Mouse (Mus musculus) thymus, adult 2 months (tissue): ENCODE results near the gene Nelfa. TPM values are rescaled to one million over a fixed set of nuclear protein-coding genes. Genes with fewer than 3 reads are reported as not detected.

Source experiments
- DNase-seq: peaks from one replicate; pipeline ENCODE4 v3.0.0; 2021
- H3K27ac ChIP-seq: fragments of 200-500 bp; 2 replicates; pipeline ENCODE4 v1.5.1; 2012; ENCODE audit warnings: low read length, control low read depth; ENCODE audit not compliant: control insufficient read depth, insufficient read depth
- H3K27me3 ChIP-seq: fragments of 200-500 bp; 2 replicates; pipeline ENCODE4 v1.6.1; 2012; ENCODE audit warnings: mild to moderate bottlenecking, low read length, moderate library complexity, mixed read lengths; ENCODE audit not compliant: control insufficient read depth, insufficient read depth
- H3K36me3 ChIP-seq: fragments of 200-500 bp; 2 replicates; pipeline ENCODE4 v1.6.1; 2012; ENCODE audit warnings: mild to moderate bottlenecking, low read length, moderate library complexity; ENCODE audit not compliant: control insufficient read depth, insufficient read depth
- H3K4me1 ChIP-seq: fragments of 200-500 bp; replicated peaks from 2 replicates; pipeline ENCODE4 v1.6.1; 2012; ENCODE audit warnings: low read length; ENCODE audit not compliant: control insufficient read depth, insufficient read depth
- H3K4me3 ChIP-seq: fragments of 200-500 bp; 2 replicates; pipeline ENCODE4 v1.5.1; 2012; ENCODE audit warnings: mild to moderate bottlenecking, low read length, control low read depth, moderate library complexity; ENCODE audit not compliant: control insufficient read depth, insufficient read depth
- CTCF ChIP-seq: fragments of 200-500 bp; IDR thresholded peaks from 2 replicates; pipeline ENCODE4 v1.5.1; 2012; ENCODE audit warnings: mild to moderate bottlenecking, control low read depth, low read length, moderate library complexity, borderline replicate concordance; ENCODE audit not compliant: control insufficient read depth, poor library complexity, insufficient read depth; ENCODE audit errors: extremely low read depth
- POLR2A ChIP-seq: fragments of 200-500 bp; IDR thresholded peaks from 2 replicates; pipeline ENCODE4 v1.6.1; 2012; ENCODE audit warnings: mild to moderate bottlenecking, low read length, control low read depth, moderate library complexity; ENCODE audit not compliant: control insufficient read depth, poor library complexity, insufficient read depth; ENCODE audit errors: extremely low read depth
- WGBS: fragments of 180-500 bp; shearing (Covaris S2); methylation state at CpG from one replicate; pipeline ENCODE4 v1.1.7; 2018; 5-methylcytosine and 5-hydroxymethylcytosine counted together
- polyA plus RNA-seq: library from polyadenylated mRNA; depleted of rRNA; stranded (reverse); fragments of >200 nt; gene quantifications from 2 replicates; pipeline ENCODE4 v1.2.3, GENCODE M21; 2012; rRNA removed

Nelfa gene
- polyA plus RNA-seq, 1 experiment, result 85.1 TPM

DNA sequence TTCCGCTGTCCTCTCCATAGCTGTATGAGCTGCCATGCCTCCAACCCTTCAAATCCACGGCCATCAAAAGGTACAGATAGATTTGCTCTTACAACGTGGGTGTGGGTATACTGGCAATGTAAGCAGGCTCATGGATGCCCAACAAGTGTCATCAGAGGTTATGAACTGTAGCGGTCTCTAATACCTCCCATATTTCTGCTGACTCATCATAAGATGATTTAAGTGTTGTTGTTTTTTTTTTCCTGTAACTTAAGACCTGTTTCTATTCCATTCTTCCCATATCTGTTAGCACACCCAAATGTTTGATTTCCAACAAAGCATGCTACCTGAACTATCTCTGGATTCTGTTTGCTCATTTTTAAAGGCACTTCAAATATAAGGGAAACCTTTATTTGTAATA is 55.1 kb downstream of the Nelfa start:
- Histone ChIP-seq H3K4me1 (no peaks in the 10 kb centered on the region), H3K27me3 (no peaks in the 10 kb centered on the region), H3K4me3 (no peak overlapping the region), H3K27ac (no peak overlapping the region), H3K36me3 (peaks cover 81% of the 10 kb centered on the region)
- no peak for DNase-seq
- no peak for TF ChIP-seq CTCF
- WGBS, result 95% methylated on average over 4 of the region's 4 CpGs

DNA sequence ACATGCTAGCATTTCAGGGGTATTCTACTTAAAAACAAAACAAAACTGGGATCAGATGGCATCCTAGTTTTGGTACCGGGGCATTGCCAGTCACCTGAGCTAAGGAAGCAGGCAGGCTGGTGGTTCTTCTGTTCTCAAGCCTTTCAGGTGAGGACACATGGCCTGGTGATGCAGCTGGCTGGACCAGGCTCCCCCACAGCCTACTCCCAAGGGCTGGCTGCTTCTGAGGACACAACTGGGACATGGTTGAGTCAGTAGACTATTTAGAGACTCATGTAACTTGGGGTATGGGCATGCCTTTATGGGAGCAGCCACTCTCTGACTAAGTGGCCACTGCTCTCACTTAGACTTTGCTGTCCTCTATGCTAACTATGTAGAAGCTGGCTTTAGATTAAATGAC is 60.7 kb downstream of the Nelfa start:
- Histone ChIP-seq H3K36me3 (peaks cover 88% of the 10 kb centered on the region), H3K27ac (no peak overlapping the region), H3K4me1 (no peaks in the 10 kb centered on the region), H3K4me3 (no peak overlapping the region), H3K27me3 (no peaks in the 10 kb centered on the region)
- 100% methylated on average over 1 of the region's 1 CpGs for WGBS
- DNase-seq, result no peak
- TF ChIP-seq CTCF (no peak), POLR2A (no peak)

DNA sequence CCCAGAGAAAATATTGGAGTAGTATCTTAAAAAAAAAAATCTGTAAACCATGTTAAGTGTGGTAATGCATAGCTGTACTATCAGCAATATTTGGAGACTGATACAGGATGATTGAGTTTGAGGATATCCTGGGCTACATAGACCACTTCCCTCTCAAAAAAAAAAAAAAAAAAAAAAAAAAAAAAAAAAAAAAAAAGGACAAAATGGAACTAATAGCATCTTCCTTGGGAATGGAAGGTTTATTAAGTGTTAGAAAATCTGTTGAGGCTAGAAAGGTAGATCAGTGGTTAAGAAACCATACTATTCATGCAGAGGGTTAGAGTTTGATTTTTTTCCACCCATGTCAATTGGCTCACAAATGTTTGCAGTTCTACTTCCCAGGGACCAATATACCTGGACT is 78.5 kb downstream of the Nelfa start:
- TF ChIP-seq POLR2A, result no peak
- no peak for TF ChIP-seq CTCF
- Histone ChIP-seq H3K4me3 (no peak overlapping the region), H3K4me1 (peaks cover 2% of the 10 kb centered on the region; the same call in 1 of the 2 replicates), H3K27me3 (no peaks in the 10 kb centered on the region), H3K27ac (no peak overlapping the region), H3K36me3 (peaks cover 67% of the 10 kb centered on the region)
- no peak for DNase-seq

DNA sequence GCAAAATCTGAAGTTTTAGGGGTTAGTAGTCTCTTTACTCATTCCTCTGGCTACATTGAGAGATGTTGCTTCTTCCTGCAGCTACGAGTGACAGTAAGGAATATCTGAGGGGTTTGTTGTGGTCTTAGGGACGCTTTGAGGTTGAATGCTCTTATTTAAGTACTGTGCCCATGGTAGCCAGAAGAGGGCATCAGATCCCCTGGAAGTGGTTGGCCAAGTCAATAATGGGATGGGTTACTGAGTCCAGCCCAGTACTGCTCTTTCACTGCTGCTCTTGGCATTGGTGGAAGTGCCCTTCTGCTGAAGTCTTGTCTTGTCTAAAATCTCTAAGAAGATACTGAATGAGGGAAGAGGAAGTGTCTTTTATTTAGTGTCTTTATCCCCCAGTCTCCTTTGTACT is 82.2 kb downstream of the Nelfa start:
- Histone ChIP-seq H3K36me3 (peaks cover 34% of the 10 kb centered on the region), H3K27me3 (no peaks in the 10 kb centered on the region), H3K4me3 (no peak overlapping the region), H3K27ac (no peak overlapping the region), H3K4me1 (peaks cover 5% of the 10 kb centered on the region)
- TF ChIP-seq CTCF, result no peak
- TF ChIP-seq POLR2A, result no peak
- 16% methylated on average over 2 of the region's 2 CpGs for WGBS
- peak; percentile 16 for DNase-seq

DNA sequence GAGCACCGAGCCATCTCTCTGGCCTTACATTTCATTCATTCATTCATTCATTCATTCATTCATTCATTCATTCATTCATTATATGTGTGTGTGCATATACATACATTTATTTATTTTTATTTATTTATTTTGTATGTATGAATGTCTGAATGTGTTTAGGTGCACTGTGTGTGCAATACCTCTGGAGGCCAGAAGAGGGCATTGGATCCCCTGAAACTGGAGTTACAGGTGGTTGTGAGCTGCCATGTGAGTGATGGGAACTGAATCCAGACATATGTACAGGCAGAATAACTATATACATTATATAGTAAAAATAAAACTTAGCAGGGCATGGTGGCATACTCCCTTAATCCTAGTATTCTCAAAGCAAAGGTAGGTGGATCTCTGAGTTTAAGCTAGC is 83.1 kb downstream of the Nelfa start:
- Histone ChIP-seq H3K27me3 (no peaks in the 10 kb centered on the region), H3K36me3 (peaks cover 31% of the 10 kb centered on the region), H3K27ac (no peak overlapping the region), H3K4me1 (peaks cover 5% of the 10 kb centered on the region), H3K4me3 (no peak overlapping the region)
- 100% methylated on average over 1 of the region's 1 CpGs for WGBS
- peak; percentile 20 for DNase-seq
- TF ChIP-seq POLR2A (no peak), CTCF (no peak)

DNA sequence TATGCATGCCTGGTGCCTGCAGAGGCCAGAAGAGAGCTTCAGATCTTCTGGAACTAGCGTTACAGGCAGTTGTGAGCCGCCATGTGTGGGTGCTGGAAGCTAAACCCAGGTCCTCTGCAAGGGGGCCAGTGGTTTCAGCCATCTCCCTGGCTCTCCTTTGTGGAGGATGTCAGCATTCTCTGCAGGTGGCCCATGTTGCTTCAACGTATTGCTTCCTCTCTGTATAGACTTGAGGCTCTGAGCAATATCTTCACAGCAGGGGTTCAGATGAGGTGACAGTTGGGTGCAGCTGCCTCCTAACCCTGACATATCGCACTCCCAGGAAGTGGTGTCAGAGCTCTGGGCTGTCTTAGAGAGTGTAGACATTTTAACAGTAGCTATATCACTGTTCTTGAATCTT is 84.7 kb downstream of the Nelfa start:
- DNase-seq, result peak; percentile 57
- Histone ChIP-seq H3K27me3 (no peaks in the 10 kb centered on the region), H3K4me1 (peaks cover 5% of the 10 kb centered on the region), H3K4me3 (no peak overlapping the region; the same call in 1 of the 2 replicates), H3K36me3 (peaks cover 21% of the 10 kb centered on the region), H3K27ac (peak overlapping the region; percentile 98)
- TF ChIP-seq CTCF, result no peak
- 0 out of 2 replicates have a peak, but pooled peaks have one; percentile 31 for TF ChIP-seq POLR2A
- 9% methylated on average over 4 of the region's 4 CpGs for WGBS

Other genes starting within 250 kb of the Nelfa start
- gene Fgfr3, start 214.7 kb downstream of the Nelfa start, polyA plus RNA-seq, result 4.8 and 6.3 TPM in 2 replicates
- 69.5 and 82.9 TPM in 2 replicates for gene Letm1, start 153.6 kb downstream of the Nelfa start, polyA plus RNA-seq
- gene Nsd2, start 115.7 kb downstream of the Nelfa start, polyA plus RNA-seq, result 53.3 and 64.8 TPM in 2 replicates
- 38.3 and 41.9 TPM in 2 replicates for gene Gm1673, start 47.0 kb upstream of the Nelfa start, polyA plus RNA-seq
- 8.3 and 12.1 TPM in 2 replicates for gene Nat8l, start 59.6 kb upstream of the Nelfa start, polyA plus RNA-seq
- gene Poln, start 233.0 kb upstream of the Nelfa start, polyA plus RNA-seq, result 2.3 and 2.4 TPM in 2 replicates
- gene Haus3, start 233.1 kb upstream of the Nelfa start, polyA plus RNA-seq, result 3.3 and 4.2 TPM in 2 replicates